Mouse (Mus musculus): ENCODE data around the gene Kcnh7. TPM values are rescaled to one million over a fixed set of nuclear protein-coding genes. Genes with fewer than 3 reads are reported as not detected.
A peak's percentile ranks its signal among the peaks of the same experiment; 100 is the strongest.

The Kcnh7 gene
- total RNA-seq (2021), result under 1 TPM; 0.05 to 0.23 TPM
- long read RNA-seq, experiment 1, result 0 reads
- long read RNA-seq, experiment 2, result 0 reads

- no peak for DNase-seq
These were observed at the start of gene Kcnh7 for GRCm38 (mm10) chr2:63183563-63184545. Gene Kcnh7 (minus strand): TSS chr2:63184287.

- DNase-seq, result no peak
These were observed 23.3 kb upstream of the Kcnh7 start for GRCm38 (mm10) chr2:63207435-63207834.

GRCm38 (mm10) chr2:63186014-63186413 lies 1.9 kb upstream of the Kcnh7 start:
- DNase-seq, result peak in 1 of 2 experiments; percentile 11

DNA sequence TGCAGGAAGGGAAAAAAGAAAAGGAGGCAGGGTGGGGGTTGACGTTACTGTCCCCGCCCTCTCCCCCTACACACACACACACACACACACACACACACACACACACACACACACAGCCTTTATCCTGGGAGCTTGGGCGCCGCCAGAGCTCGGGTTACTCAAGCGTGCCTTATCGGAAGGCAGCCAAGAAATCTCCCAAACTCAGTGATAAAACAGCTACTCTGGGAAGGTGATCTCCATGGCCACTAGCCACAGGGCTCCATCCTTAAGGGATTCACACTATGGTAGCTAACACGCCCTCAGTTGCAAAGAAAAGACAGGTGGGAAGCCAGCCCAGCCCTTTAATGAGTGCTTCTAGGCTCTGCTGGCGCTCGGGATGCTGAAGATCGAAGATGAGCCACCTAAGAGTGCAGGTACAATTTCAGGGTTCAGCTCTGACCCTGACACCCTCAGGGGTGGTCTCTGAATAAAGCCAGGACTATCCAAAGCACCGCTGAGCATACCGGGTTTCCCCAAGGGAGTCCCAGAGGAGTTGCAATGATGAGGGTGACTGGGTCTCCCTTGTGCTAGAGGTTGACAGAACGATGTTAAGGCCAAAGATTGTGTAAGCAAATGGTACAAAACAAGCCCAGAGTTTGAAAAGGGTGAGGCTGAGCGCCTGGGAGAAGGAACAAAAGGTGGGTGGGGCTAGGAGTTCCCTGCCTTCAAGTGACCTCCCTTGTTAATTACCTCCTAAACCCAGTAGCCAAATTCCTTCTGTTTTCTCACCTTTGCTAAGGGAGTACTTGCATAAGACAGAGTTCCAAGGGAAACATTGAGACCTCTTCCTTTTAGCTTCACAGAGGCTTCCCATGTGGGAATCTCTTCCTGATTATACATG lies 704 bp upstream of the Kcnh7 start:
- no peak for DNase-seq

GRCm38 (mm10) chr2:63153701-63154100 lies 30.4 kb downstream of the Kcnh7 start:
- DNase-seq, result no peak

GRCm38 (mm10) chr2:63127762-63128516 lies 56.1 kb downstream of the Kcnh7 start:
- DNase-seq, result no peak

DNA sequence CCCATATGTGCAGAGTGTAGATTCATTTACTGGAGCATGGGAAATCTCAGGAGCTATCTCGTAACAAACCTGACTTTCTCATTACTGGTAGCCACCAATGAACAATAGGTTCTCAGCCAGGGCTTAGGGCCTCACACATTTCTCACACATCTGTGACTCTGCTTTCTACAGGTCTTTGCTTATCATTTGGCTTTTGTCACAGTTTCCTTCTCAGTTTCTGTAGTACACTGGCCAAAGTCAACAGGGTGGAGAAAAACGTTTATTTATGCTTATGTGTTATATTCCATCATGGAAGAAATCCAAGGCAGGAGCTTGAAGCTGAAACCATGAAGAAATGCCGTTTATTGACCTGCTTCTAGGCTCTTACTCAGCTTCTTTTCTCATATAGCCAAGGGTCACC lies 63.8 kb downstream of the Kcnh7 start:
- DNase-seq, result no peak

DNA sequence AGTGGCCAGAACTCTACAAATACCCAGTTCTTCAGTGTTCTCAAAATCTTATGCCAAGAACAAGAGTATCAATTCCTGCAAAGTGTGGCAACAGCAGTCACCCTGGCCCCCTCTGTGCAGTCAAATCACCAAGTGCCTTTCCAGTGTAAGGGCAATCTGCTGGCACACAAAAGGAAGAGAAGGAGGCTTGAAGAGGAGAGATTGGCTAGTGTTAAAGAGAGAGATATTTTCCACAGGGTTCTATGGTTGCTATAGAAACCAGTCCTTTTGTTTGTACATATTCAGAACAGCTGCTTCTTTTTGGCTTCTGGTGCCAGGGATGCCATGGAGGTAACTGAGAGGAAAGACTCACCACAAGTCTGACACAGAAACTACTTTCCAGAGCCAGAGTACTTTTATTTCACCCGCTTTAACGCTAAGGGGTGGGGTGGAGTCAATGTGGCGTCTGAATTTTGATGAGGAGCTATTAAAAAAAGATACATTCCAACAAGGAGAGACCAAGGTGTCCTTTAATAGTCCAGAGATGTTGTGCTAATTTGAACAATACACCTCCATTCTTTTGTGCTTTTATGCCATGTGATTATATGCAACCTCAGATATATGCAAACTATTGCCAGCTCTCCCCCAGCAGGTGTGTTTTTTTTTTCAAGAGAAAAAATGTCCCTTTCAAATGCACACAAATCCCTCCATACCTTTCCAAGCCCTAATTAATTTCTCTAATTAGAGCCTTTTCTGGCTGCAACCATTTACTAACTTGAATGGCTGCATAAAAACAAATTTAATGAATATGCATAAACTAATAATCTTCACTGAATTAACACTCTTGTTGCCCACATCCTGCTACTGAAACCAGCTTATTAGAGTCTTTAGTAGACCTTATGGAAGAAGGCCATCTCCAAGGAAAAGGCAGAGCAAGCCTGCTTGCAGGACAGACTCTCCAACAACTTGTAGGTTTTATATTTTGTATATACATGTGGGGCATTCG lies 66.6 kb downstream of the Kcnh7 start:
- no peak for DNase-seq

GRCm38 (mm10) chr2:63105971-63106370 lies 78.1 kb downstream of the Kcnh7 start:
- no peak for DNase-seq

DNA sequence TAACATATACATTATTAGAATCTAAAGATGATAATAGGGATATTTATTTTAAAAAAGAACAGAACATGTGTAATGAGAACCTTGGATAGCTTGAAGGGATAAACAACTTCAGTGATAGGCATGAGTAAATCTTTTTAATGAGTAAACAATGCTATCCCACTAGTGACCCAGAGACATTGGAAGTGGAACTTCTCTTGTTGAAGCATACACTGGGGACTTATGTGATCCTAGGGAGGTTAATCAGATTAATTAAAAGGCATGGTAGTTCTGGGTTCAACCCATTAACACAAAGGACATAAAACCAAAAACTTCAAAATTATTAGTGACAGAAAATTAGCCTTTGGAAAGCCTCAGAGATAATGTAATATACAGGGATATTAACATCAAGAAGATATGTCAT lies 84.4 kb downstream of the Kcnh7 start:
- no peak for DNase-seq

DNA sequence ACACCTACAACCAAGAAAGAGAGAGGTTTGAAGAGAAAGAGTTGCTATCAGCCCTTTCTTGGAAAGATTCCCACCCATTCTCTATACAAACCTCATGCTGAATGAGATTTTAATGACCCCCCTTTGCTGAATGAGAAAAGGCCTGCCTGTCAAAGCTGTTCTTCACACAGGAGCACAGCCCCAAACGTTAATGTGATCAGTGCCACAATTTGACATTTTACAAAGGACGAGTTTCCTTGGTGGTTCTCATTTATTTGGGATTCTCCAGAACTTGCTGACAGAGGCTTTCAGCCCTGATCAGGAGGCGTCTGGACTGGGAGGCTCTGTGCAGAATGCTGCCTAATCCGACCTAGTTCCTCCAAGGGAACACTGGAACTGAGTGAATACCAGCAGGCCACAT lies 92.3 kb downstream of the Kcnh7 start:
- no peak for DNase-seq

GRCm38 (mm10) chr2:63090447-63090846 lies 93.6 kb downstream of the Kcnh7 start:
- no peak for DNase-seq

GRCm38 (mm10) chr2:63058386-63058785 lies 125.7 kb downstream of the Kcnh7 start:
- DNase-seq, result no peak

- DNase-seq, result no peak
These were observed 134.2 kb downstream of the Kcnh7 start for GRCm38 (mm10) chr2:63049884-63050283.

GRCm38 (mm10) chr2:63039718-63040117 lies 144.4 kb downstream of the Kcnh7 start:
- DNase-seq, result no peak

- DNase-seq, result no peak
These were observed 169.2 kb downstream of the Kcnh7 start for GRCm38 (mm10) chr2:63014909-63015308.

GRCm38 (mm10) chr2:63009141-63009540 lies 174.9 kb downstream of the Kcnh7 start:
- no peak for DNase-seq

- no peak for DNase-seq
These were observed 181.3 kb downstream of the Kcnh7 start for GRCm38 (mm10) chr2:63002784-63003183.

GRCm38 (mm10) chr2:62997692-62998091 lies 186.4 kb downstream of the Kcnh7 start:
- no peak for DNase-seq

DNA sequence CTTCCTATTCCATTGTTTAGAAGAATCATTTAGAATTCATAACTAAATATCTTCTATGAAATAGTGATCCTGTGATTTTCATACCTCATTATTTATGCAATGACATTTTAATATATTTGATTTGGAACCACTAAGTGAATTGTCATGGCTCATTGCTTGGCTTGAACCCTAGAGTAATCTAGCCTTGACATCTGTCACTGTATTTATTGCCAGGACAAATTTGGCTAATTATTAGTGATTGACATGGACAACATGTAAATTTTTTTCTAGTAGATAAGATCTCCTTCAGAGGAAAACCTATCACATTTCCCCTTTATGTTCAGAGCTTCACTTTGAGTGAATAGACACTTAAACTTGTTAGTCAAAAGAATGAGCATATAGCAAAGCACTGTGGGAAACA lies 195.5 kb downstream of the Kcnh7 start:
- no peak for DNase-seq

GRCm38 (mm10) chr2:62983936-62984335 lies 200.2 kb downstream of the Kcnh7 start:
- no peak for DNase-seq
